Mouse (Mus musculus): Measurements from ENCODE around the gene Grk2. TPM values are rescaled to one million over a fixed set of nuclear protein-coding genes. Genes with fewer than 3 reads are reported as not detected.

The Grk2 gene
- total and polyA plus RNA-seq, 2 experiments from 2014 or later, result 29.6 to 257 TPM

DNA sequence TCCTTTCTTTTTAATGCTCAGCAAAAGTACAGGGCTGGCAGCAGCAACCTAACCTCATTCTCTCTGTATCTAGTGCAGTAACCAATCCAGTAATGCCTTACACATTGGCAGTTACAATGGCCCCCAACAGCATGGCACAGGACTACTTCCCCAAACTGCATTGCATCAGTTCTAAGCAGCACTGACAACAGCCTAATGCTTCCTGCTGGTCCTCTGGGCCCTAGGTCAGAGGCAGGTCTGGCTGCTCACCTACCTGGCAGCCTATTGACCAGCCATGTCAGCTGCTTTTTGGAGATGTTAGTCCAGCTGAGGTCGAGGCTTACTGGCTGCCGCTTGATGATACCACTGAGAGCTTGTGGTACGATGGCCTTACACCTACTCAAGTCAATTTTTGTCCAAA is 16.1 kb upstream of the Grk2 start:
- ATAC-seq (ENCODE audit: low FRiP score), result no peak
- peaks cover 68% of the 10 kb centered on the region for H3K36me3 ChIP-seq (ENCODE audit: insufficient read depth, low read length)
- no peak for TF ChIP-seq CTCF (IDR thresholded peaks at IDR 0.05)
- H3K27ac ChIP-seq (ENCODE audit: low read depth, low read length), result no peak overlapping the region
- H3K4me2 ChIP-seq (ENCODE audit: low read depth, low read length, poor library complexity, severe bottlenecking), result no peak overlapping the region
- H3K4me1 ChIP-seq (ENCODE audit: insufficient read depth, low read length), result no peaks in the 10 kb centered on the region
- 97% methylated on average over 3 of the region's 3 CpGs for WGBS
- no peak overlapping the region for H3K9ac ChIP-seq (replicated peaks; ENCODE audit: low read length, poor library complexity, severe bottlenecking)
- H3K4me3 ChIP-seq (ENCODE audit: low read depth, low read length), result no peak overlapping the region
- H3K9me3 ChIP-seq (ENCODE audit: low read length), result no peaks in the 10 kb centered on the region
- DNase-seq (ENCODE audit: low spot score), result no peak
- H3K27me3 ChIP-seq (ENCODE audit: insufficient read depth, low read length), result no peaks in the 10 kb centered on the region

GRCm38 (mm10) chr19:4321622-4322021 is 15.6 kb upstream of the Grk2 start:
- no peak overlapping the region for H3K27ac ChIP-seq (ENCODE audit: low read depth, low read length)
- TF ChIP-seq CTCF (IDR thresholded peaks at IDR 0.05), result no peak
- H3K36me3 ChIP-seq (ENCODE audit: insufficient read depth, low read length), result peaks cover 68% of the 10 kb centered on the region
- no peaks in the 10 kb centered on the region for H3K4me1 ChIP-seq (ENCODE audit: insufficient read depth, low read length)
- ATAC-seq (ENCODE audit: low FRiP score), result no peak
- H3K27me3 ChIP-seq (ENCODE audit: insufficient read depth, low read length), result no peaks in the 10 kb centered on the region
- no peak overlapping the region for H3K4me2 ChIP-seq (ENCODE audit: low read depth, low read length, poor library complexity, severe bottlenecking)
- H3K9me3 ChIP-seq (ENCODE audit: low read length), result no peaks in the 10 kb centered on the region
- 82% methylated on average over 1 of the region's 1 CpGs for WGBS
- no peak overlapping the region for H3K4me3 ChIP-seq (ENCODE audit: low read depth, low read length)
- DNase-seq (ENCODE audit: low spot score), result no peak
- H3K9ac ChIP-seq (replicated peaks; ENCODE audit: low read length, poor library complexity, severe bottlenecking), result no peak overlapping the region

GRCm38 (mm10) chr19:4319272-4319671 is 13.2 kb upstream of the Grk2 start:
- no peak for TF ChIP-seq CTCF (IDR thresholded peaks at IDR 0.05)
- H3K27ac ChIP-seq (ENCODE audit: low read depth, low read length), result no peak overlapping the region
- 86% methylated on average over 4 of the region's 4 CpGs for WGBS

GRCm38 (mm10) chr19:4317181-4317580 is 11.2 kb upstream of the Grk2 start:
- ATAC-seq (ENCODE audit: low FRiP score) (no peak), DNase-seq (ENCODE audit: low spot score) (no peak)
- H3K27ac ChIP-seq (ENCODE audit: low read depth, low read length), result no peak overlapping the region
- TF ChIP-seq CTCF (IDR thresholded peaks at IDR 0.05), result no peak
- H3K27me3 ChIP-seq (ENCODE audit: insufficient read depth, low read length), result no peaks in the 10 kb centered on the region
- H3K36me3 ChIP-seq (ENCODE audit: insufficient read depth, low read length), result peaks cover 48% of the 10 kb centered on the region
- H3K4me1 ChIP-seq (ENCODE audit: insufficient read depth, low read length), result no peaks in the 10 kb centered on the region
- 87% methylated on average over 3 of the region's 3 CpGs for WGBS
- H3K9ac ChIP-seq (replicated peaks; ENCODE audit: low read length, poor library complexity, severe bottlenecking), result no peak overlapping the region
- no peak overlapping the region for H3K4me3 ChIP-seq (ENCODE audit: low read depth, low read length)
- no peaks in the 10 kb centered on the region for H3K9me3 ChIP-seq (ENCODE audit: low read length)
- no peak overlapping the region for H3K4me2 ChIP-seq (ENCODE audit: low read depth, low read length, poor library complexity, severe bottlenecking)

More at GRCm38 (mm10) chr19:4319272-4319671, 13.2 kb upstream of the Grk2 start:
- no peak for DNase-seq (ENCODE audit: low spot score)
- no peaks in the 10 kb centered on the region for H3K27me3 ChIP-seq (ENCODE audit: insufficient read depth, low read length)
- H3K4me2 ChIP-seq (ENCODE audit: low read depth, low read length, poor library complexity, severe bottlenecking), result no peak overlapping the region
- no peaks in the 10 kb centered on the region for H3K4me1 ChIP-seq (ENCODE audit: insufficient read depth, low read length)
- no peak for ATAC-seq (ENCODE audit: low FRiP score)
- no peak overlapping the region for H3K9ac ChIP-seq (replicated peaks; ENCODE audit: low read length, poor library complexity, severe bottlenecking)
- H3K4me3 ChIP-seq (ENCODE audit: low read depth, low read length), result no peak overlapping the region
- peaks cover 49% of the 10 kb centered on the region for H3K36me3 ChIP-seq (ENCODE audit: insufficient read depth, low read length)
- no peaks in the 10 kb centered on the region for H3K9me3 ChIP-seq (ENCODE audit: low read length)

DNA sequence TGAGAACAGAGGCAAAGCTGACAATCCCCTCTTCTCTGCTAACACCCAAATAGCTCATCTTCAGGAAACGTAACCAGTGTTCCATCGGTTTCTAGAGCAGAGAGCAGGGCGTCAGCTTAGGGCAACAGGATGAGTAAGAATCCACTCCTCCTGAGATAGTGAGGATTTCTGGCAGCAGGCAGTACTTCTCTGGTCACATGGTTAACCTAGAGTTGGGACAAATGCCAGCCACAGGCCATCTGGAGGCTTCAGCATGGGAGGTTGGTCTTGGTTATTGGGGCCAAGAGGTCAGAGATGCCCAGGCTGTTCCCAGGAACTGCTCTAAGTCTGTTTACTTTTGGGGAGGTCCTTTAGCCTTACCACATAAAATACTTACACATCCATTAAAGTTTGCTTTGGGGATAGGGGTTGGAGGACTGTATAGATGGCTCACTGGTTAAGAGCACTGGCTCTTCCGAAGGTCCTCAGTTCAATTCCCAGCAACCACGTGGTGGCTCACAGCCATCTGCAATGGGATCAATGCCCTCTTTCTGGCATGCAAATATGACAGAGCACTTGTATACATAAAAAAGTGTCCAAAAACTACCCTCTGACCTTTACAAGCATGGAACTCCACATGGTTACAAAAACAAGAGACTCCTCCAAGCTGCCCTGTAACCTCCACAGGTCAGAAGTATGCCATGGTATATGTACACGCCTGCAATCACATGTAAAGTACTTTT is 9.4 kb upstream of the Grk2 start:
- no peak overlapping the region for H3K4me2 ChIP-seq (ENCODE audit: low read depth, low read length, poor library complexity, severe bottlenecking)
- no peak overlapping the region for H3K4me3 ChIP-seq (ENCODE audit: low read depth, low read length)
- no peaks in the 10 kb centered on the region for H3K9me3 ChIP-seq (ENCODE audit: low read length)
- TF ChIP-seq CTCF (IDR thresholded peaks at IDR 0.05), result no peak
- ATAC-seq (ENCODE audit: low FRiP score) (no peak), DNase-seq (ENCODE audit: low spot score) (peak; percentile 73)
- H3K4me1 ChIP-seq (ENCODE audit: insufficient read depth, low read length), result no peaks in the 10 kb centered on the region
- peaks cover 41% of the 10 kb centered on the region for H3K36me3 ChIP-seq (ENCODE audit: insufficient read depth, low read length)
- WGBS, result 86% methylated on average over 6 of the region's 6 CpGs
- H3K27ac ChIP-seq (ENCODE audit: low read depth, low read length), result no peak overlapping the region
- H3K27me3 ChIP-seq (ENCODE audit: insufficient read depth, low read length), result no peaks in the 10 kb centered on the region
- no peak overlapping the region for H3K9ac ChIP-seq (replicated peaks; ENCODE audit: low read length, poor library complexity, severe bottlenecking)

- Histone ChIP-seq H3K4me2 (ENCODE audit: low read depth, low read length, poor library complexity, severe bottlenecking) (no peak overlapping the region), H3K4me3 (ENCODE audit: low read depth, low read length) (no peak overlapping the region), H3K27me3 (ENCODE audit: insufficient read depth, low read length) (no peaks in the 10 kb centered on the region), H3K9ac (replicated peaks; ENCODE audit: low read length, poor library complexity, severe bottlenecking) (no peak overlapping the region), H3K9me3 (ENCODE audit: low read length) (no peaks in the 10 kb centered on the region), H3K36me3 (ENCODE audit: insufficient read depth, low read length) (peaks cover 9% of the 10 kb centered on the region; the same call in 1 of the 2 replicates), H3K27ac (ENCODE audit: low read depth, low read length) (no peak overlapping the region), H3K4me1 (ENCODE audit: insufficient read depth, low read length) (peaks cover 10% of the 10 kb centered on the region; the same call in 1 of the 2 replicates)
- peak; percentile 85 for TF ChIP-seq CTCF (IDR thresholded peaks at IDR 0.05)
- peak; percentile 88 for DNase-seq (ENCODE audit: low spot score)
- peak; percentile 24; the same call in 1 of the 2 replicates for ATAC-seq (ENCODE audit: low FRiP score)
Observed at GRCm38 (mm10) chr19:4309776-4310185, 3.8 kb upstream of the Grk2 start.
